Mouse (Mus musculus): Measurements from ENCODE around the gene A26c2. TPM values are rescaled to one million over a fixed set of nuclear protein-coding genes. Genes with fewer than 3 reads are reported as not detected.

Gene A26c2
- not detected for polyA plus RNA-seq (2014; fragmentation: Illumina TruSeq; extraction: RNeasy Lipid Tissue Mini Kit (QIAGEN cat#74804); ENCODE audit: insufficient read depth, low read depth, low replicate concordance)

GRCm38 (mm10) chr7:62823573-62823972 is at the start of gene A26c2:
Gene A26c2 (minus strand): TSS chr7:62823673.

Data from lung, adult 10 weeks (tissue).